Mouse (Mus musculus) urinary bladder, postnatal 14 days (tissue): Measurements from ENCODE around the gene Utp3.
A peak's percentile ranks its signal among the peaks of the same experiment; 100 is the strongest.
"Not testable (repeated sequence)": the region's sequence is repeated elsewhere in the genome, so short reads cannot be mapped to it uniquely, and the experiment has no call there.

Experiments
- DNase-seq: peaks from one replicate; pipeline ENCODE4 v3.0.0; 2021; ENCODE audit warnings: low spot score

Gene Utp3

DNA sequence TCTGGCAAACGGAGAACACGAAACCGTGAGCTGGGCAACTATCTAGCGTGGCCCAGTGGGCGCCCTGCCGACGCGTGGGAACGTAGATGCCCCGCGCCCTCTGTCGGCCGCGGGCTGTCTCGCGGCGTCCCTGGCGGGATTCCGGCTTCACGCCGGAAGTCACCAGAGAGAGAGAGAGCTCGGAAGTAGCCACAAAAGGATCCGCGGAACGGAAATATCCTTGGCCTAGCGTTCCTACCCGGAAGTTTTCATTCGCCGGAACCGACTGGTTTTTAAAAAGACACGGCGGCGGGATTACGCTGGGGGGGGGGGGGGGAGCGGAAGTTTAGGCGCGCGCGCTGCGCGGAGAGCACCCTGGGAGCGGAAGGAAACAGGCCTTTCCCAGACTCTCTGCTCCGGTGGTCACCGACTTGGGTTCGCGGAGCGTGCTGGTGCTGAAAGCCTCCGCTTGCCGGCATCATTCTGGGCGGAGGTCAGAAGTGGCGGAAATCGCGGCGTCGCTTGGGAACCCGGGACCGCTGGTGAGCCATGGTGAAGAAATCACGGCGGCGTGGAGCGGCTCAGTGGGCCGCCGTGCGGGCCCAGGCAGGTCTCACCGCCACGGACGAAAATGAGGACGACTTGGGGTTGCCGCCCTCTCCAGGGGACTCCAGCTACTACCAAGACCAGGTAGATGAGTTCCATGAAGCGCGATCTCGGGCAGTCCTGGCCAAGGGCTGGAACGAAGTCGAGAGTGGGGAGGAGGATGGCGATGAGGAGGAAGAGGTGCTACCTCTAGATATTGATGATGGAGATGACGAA is at the start of gene Utp3:
TSS of gene Utp3 (plus strand) at position 377 of the 801 bp plus-strand sequence.
- peak; percentile 93 for DNase-seq

- no peak for DNase-seq
These were observed 45.7 kb upstream of the Utp3 start for GRCm38 (mm10) chr5:88508555-88508954.

- DNase-seq, result no peak
These were observed 45.3 kb upstream of the Utp3 start for GRCm38 (mm10) chr5:88508990-88509389.

GRCm38 (mm10) chr5:88519232-88519631 is 35.0 kb upstream of the Utp3 start:
- peak; percentile 32 for DNase-seq

DNA sequence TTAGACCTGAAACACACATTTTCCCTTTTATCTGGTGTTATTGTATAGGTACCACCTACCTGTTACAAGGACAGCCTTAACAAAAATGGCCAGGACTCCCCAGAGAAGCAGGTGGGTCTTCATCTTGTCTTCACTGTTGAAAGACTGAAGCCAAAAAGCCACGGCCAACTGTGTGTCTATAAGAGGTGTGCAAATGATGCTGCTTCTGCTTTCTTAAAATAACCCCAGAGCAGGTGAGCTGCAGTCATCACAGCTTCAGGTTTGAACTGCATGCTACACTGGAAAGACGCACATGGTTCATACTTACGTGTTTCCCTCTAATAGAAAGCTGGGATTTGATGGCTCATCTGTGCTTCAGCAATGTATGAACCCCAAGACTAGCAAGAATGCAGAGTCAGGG is 26.6 kb upstream of the Utp3 start, which contains the start of gene Jchain:
TSS of gene Jchain (minus strand) at position 235 of the 400 bp plus-strand sequence.
- DNase-seq, result no peak

DNA sequence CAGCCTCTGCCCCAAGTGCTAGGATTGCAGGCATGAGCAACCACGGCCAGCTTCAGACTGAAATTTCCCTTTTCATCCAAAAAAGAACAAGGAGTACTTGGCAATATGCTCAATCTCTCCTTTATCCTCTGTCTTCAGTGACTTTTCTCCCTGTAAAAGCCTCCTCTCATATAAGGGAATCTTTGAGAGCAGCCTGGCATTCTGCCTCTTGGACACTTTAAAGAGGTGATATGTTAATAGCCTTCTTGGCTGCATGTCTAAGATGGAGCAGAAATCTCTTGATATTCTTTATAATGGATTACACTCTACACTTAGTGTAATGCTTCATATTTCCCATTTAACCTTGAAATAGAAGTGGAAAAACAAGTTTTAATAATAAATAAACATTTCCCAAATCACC is 23.4 kb upstream of the Utp3 start:
- peak; percentile 18 for DNase-seq

DNA sequence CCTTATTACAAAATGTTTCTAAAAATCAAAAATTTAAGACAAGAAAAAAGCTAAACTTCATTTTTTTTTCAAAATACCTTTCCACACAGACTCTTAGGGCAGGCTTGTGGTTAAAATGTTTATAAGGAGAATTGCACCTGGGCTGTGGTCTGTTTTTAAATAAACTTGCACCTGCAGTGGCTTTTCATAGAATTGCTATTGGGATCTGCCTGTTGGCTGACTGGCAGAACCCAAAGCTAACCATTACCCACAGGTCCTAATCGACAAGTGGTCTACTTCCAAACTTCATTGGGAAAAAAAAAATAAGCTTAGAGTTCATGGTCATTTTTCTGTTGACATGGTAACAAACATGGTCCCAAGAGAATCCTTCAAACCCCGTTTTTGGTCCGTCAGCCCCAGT is 19.6 kb upstream of the Utp3 start:
- no peak for DNase-seq

GRCm38 (mm10) chr5:88540845-88541244 is 13.4 kb upstream of the Utp3 start:
- no peak for DNase-seq

- DNase-seq, result peak; percentile 57
These were observed 11.5 kb upstream of the Utp3 start for GRCm38 (mm10) chr5:88542651-88543282.

DNA sequence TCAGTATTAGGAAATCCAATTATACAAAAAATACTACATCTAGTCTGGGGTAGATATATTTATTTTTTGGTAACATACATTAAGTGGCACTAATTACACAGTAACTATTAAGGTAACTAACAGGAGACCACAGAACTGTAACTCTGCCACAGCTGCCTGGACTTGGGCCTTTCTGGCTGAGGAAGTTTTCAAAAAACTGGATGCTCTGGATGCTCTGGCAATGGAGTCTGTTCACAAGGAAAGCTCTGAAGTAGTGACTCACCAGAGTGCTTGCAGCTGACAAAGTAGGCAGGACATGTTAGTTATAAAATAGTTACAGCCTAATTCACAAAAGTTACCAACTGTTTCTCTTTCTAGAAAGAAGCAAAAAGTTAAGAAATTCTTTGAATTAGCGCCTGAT is 9.9 kb upstream of the Utp3 start:
- DNase-seq, result not testable (repeated sequence)

DNA sequence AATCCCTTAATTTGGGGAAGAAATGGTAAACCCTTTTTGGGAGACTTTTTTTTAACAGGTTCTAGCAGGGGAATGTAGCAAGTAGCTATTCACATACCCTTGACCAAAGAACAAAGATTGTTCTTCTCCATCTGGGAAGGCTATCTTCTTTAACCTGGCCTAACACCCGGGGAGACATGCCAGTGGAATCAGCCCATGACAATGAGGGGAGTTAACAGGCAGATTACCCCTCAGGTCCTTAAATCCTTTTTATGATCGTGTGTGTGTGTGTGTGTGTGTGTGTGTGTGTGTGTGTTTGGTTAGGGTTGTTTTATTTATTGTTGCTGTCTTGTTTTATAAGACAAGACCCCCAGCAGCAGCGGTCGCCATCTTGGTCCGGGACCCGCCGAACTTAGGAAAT is 8.7 kb upstream of the Utp3 start:
- DNase-seq, result no peak

DNA sequence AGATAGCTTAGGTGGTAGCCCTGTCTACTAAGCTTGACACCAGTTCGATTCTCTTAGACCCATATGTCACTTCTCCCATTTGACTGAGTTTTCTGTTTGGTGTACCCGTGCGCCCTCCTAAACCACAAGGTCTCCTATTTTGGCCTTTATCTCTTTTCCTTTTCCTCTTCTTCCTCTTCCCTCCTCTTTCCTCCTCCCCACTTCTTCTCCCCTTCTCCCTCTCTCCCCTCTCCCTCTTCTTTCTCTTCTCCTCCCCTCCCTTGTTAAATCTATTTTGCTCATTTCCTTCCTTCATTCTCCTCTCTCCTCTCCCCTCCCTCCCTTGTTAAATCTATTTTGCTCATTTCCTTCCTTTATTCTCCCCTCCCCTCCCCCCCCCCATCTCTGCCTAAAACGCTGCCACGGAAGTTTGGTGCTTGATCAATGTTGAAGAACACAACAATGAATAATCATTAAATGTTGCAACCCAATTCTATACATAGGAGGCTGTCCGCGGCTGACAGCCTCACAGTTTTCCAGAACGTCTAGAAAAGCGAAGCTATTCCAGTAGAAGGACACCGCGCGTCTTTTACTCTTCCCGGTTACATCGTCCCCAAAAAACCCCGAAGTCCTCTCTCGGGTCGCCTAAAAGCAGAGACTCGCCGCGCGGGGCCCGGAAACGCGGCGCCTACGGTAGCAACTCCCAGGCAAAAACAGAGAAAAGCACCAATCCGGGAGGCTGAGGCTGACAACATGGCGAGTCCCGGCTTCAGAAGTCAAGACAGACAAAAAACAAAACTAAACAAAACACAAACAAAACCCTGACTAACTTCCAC is 784 bp upstream of the Utp3 start:
- DNase-seq, result no peak

DNA sequence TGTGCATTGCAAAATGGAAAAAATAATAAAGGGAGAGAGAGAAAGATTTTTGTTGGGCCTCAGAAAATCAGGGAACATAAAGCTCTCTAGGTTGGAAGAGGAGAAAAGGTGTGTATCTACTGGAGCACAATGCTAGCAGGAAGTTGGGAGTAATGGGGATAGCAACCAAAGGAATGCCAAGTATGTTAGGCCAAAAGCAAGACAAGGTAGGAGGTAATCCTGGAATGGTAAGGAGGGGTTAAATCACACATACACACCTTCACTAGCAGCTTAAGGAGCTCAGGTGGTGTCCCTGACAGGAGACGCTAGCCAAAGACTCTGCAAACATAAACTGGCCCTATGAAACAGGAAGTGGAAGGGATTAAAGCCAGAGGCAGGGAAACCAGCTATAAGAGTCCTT is 4.7 kb downstream of the Utp3 start:
- DNase-seq, result no peak

- DNase-seq, result no peak
These were observed 7.0 kb downstream of the Utp3 start for GRCm38 (mm10) chr5:88561080-88561814.

- DNase-seq, result peak; percentile 60
These were observed 8.9 kb downstream of the Utp3 start for GRCm38 (mm10) chr5:88562863-88563780.

DNA sequence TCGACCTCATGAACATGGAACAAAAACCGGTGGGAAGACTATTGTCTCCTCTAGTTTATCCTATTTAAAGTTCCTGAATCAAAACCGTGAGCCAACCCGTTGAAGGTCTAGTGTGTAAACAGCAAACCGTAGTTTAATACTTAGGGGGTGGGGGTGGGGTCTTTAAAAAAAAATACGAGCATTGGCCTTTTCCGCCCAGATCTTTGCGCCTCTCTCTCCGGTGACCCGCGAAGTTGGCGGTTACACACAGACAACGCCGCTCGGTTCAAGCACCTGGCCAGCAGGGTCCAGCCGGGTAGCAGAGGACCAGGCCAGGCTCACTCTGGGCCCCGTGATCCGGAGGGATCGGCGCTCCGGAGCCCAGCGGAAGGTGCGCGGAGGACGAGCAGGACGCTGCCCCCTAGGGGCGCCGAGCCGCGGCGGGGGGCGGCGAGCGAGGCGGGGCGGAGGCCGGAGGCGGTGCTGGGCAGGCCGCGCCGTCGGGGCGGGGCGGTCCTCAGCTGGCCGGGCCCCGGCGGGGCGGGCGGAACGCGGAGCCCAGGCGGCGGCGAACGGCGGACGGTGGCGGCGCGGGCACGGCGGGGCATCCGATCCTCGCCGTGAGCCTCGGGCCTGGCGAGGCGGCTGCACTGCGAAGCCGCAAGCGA is 10.4 kb downstream of the Utp3 start, which contains the start of gene Rufy3:
TSS of gene Rufy3 (plus strand) at position 540 of the 647 bp plus-strand sequence.
- peak; percentile 87 for DNase-seq

DNA sequence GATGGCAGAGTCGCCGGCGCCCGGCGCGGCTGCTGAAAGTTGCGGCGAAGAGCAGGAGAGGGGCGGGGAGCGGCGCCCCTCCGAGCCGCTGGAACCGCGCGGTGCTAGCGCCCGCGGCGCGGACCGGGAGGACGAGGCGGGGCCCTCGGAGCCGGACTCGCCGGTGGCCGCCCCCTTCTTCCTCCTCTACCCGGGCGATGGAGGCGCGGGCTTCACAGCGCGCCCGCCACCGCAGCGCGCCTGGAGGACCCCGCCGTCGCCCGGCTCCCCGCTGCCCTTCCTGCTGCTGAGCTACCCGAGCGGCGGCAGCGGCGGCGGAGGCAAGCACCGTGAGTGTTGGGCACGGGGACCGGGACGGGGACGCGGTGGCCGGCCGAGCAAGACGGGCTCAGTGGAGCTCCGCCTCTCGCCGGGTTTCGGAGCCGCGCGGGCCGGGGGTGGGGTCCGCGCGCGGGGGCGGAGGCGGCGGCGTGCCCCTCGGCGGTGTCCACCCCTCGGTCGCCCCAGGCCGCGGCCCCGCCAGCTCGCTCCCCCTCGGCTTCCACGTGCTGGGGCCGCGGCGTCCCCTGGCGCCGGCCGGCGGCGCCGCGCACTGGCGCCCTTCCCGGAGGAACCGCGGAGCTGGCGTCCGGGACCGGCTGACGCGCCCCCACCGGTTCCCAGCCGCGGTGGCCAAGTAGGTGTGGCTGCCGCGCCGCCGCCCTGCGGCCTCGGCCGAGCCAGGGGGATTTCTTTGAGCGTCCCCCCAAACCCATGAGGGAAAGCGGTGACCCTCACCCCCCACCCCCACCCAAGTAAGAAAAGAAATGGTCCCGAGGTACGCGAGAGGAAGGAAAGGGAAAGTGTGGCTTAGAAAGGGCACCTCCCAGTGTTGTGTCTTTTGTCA is 11.1 kb downstream of the Utp3 start:
- peak; percentile 65 for DNase-seq

DNA sequence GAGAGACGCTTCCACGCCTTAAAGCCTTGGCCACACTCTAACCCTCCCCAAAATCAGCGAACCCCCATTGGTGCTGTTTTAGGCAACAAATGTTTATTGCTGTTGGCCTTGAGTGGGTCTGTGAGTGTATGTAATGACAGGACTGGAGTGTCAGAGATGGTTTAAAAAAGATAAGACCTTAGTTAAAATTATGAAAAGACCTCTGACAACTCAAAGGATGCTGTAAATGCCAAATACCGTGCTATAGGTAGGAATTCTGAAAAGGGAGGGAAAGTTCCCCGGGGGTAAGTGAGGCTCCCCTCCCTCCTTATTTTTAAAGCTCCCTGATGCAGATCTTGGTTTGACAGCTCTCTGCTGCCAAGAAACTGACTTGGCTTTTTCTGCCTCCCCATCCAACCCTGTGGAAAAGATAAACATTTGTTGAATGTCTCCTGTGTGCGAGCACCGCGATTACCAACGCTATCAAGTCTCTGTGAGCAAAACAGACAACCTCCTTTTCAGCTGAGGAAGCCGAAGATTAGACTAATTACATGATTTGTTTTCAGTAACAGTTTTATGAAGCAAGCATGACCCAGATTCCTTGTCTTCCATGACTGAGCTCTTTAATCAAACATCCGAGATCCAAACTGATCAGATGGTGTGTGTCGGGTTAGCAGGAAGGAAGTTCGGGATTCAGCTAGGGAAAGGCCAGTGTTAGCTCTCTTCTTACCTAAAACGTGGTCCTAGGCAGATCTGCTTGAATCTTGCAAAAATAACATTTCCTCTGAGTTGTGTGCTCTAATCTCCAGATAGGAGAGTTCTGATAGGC is 12.0 kb downstream of the Utp3 start:
- no peak for DNase-seq
